Mouse (Mus musculus): ENCODE measurements around the gene Nt5dc3. TPM values are rescaled to one million over a fixed set of nuclear protein-coding genes. Genes with fewer than 3 reads are reported as not detected.

The Nt5dc3 gene
- polyA plus RNA-seq, 1 experiment: 49.3 TPM

DNA sequence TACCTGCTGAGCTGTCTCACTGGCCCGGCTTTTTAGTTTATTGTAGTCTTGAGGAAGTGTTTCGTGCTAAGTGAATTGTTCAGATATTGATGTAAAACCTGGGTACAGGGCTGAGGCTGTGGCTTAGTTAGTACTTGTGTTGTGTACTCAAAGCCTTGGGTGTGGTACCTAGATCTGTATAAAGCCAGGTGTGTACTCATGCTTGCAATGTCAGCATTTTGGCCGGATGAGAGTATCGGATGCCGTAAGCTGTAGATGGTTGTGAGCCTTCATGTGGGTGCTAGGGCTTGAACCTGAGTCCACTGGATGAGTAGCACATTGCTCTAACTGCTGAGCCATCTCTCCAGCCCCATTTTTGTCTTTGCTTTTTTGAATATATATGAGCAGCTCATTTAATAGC is 7.3 kb downstream of the Nt5dc3 start:
- Histone ChIP-seq H3K4me3 (ENCODE audit: insufficient read depth, low read length) (no peak overlapping the region), H3K4me1 (ENCODE audit: control insufficient read depth, insufficient read depth, low read length) (peaks cover 7% of the 10 kb centered on the region), H3K27ac (ENCODE audit: insufficient read depth, low read length) (no peak overlapping the region)
- TF ChIP-seq CTCF (IDR thresholded peaks at IDR 0.05; ENCODE audit: extremely low read depth, insufficient read depth, low read length): no peak
- no peak for TF ChIP-seq POLR2A (IDR thresholded peaks at IDR 0.05; ENCODE audit: extremely low read depth, insufficient read depth, low read length)

DNA sequence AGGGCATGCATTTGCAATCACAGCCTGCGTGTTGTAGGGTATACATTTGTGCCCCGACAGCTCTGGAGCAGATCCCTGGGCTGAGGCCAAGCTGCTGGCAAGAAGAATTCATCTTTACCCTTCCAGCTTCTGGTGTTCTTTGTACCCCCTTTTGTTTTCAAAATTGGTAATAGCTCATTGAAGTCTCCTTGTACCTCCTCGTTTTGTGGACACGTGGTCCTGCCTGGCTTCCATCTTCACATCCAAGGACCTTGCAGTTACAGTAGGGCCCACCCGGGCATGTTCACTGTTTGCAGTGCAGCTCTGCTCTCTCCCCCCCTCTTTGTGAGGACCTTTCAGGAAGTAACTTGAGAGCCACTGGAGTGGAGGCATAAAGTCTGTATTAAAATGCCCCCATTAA is 9.4 kb downstream of the Nt5dc3 start:
- H3K4me1 ChIP-seq (ENCODE audit: control insufficient read depth, insufficient read depth, low read length): peaks cover 7% of the 10 kb centered on the region
- H3K4me3 ChIP-seq (ENCODE audit: insufficient read depth, low read length): no peak overlapping the region
- H3K27ac ChIP-seq (ENCODE audit: insufficient read depth, low read length): peak overlapping the region; percentile 18; the same call in 1 of the 2 replicates
- no peak for TF ChIP-seq CTCF (IDR thresholded peaks at IDR 0.05; ENCODE audit: extremely low read depth, insufficient read depth, low read length)
- TF ChIP-seq POLR2A (IDR thresholded peaks at IDR 0.05; ENCODE audit: extremely low read depth, insufficient read depth, low read length): no peak

DNA sequence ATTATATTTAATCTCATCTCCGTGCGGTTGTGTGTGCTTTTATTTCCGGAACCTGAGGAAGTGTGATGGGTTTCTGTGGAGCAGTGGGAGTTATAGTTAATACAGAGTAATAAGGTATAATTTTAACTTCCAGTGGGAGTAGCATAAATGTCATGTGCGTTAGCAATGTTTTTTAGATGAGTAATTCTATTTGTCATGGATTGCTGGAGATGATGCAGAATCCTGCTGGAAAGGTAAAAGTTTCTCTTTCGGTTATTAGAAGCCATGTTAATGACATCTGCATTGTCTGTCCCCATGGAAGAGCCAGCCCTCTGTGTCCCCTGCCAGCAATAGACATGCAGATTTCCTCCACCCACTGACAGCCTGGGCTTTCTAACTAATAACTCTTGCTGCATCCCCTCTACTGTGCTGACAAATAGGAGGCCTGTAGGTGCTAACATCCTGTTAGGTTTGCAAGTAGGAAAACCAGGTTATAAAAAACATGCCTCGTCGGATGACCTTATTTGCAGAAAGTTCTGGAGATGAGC is 10.4 kb downstream of the Nt5dc3 start:
- TF ChIP-seq POLR2A (IDR thresholded peaks at IDR 0.05; ENCODE audit: extremely low read depth, insufficient read depth, low read length) (no peak), CTCF (IDR thresholded peaks at IDR 0.05; ENCODE audit: extremely low read depth, insufficient read depth, low read length) (no peak)

DNA sequence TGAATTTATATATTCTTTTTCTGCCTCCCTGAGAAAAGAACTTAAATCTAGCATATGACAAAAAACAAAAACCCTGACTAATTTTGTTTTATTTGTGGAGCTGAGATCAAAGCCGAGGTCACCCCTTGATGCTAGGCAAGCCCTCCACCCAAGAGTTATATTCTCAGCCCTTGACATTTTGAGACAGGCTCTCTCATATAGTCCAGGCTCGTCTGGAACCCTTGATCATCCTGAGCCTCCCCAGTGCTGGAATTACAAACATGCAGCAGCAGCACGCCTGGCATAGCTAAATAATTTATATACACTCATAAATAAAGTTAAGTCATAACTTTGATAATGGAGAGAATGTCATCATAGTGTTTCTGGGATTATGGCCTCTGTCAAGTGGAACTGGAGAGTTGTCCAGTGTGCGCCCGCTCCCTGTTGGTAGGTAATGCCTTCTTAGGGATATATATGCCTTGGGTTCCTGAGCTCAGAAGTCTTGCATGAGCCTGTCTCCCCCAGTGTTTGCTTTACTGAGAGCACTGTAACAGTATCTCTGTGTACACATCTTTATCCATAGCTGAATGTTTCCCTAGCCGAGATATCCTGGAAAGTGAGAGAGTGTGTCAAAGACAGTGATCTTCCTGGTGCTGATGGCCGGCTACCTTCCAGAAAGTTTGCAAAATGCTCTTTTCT is 12.8 kb downstream of the Nt5dc3 start:
- H3K27ac ChIP-seq (ENCODE audit: insufficient read depth, low read length): no peak overlapping the region
- no peak overlapping the region for H3K4me3 ChIP-seq (ENCODE audit: insufficient read depth, low read length)
- TF ChIP-seq POLR2A (IDR thresholded peaks at IDR 0.05; ENCODE audit: extremely low read depth, insufficient read depth, low read length): no peak
- TF ChIP-seq CTCF (IDR thresholded peaks at IDR 0.05; ENCODE audit: extremely low read depth, insufficient read depth, low read length): no peak
- peaks cover 15% of the 10 kb centered on the region for H3K4me1 ChIP-seq (ENCODE audit: control insufficient read depth, insufficient read depth, low read length)

More for the DNA sequence above, 10.4 kb downstream of the Nt5dc3 start:
- no peak overlapping the region for H3K4me3 ChIP-seq (ENCODE audit: insufficient read depth, low read length)
- H3K27ac ChIP-seq (ENCODE audit: insufficient read depth, low read length): no peak overlapping the region
- peaks cover 8% of the 10 kb centered on the region for H3K4me1 ChIP-seq (ENCODE audit: control insufficient read depth, insufficient read depth, low read length)

DNA sequence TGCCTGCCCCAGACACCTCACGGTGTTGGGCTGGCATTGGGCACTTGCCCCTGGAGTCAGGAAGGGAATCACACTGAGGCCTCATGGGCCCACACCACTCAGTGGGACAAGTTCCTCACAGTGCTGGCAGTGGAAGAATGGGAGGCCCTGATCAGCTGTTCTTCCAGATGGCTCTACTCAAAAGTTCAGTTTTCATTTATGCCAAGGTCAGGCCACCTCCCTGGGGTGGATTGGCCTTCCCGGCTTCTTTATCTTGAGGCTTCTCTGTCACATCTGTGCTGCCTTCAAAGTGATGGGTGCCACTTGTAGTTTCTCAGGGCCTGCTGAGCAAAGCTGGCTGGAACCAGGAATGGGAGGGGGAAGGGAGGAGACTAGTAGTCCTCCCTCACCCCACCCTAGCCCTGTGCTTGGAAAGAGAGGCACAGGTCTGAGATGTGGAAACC is 14.7 kb downstream of the Nt5dc3 start:
- no peak for TF ChIP-seq POLR2A (IDR thresholded peaks at IDR 0.05; ENCODE audit: extremely low read depth, insufficient read depth, low read length)
- TF ChIP-seq CTCF (IDR thresholded peaks at IDR 0.05; ENCODE audit: extremely low read depth, insufficient read depth, low read length): no peak
- Histone ChIP-seq H3K27ac (ENCODE audit: insufficient read depth, low read length) (no peak overlapping the region), H3K4me3 (ENCODE audit: insufficient read depth, low read length) (no peak overlapping the region), H3K4me1 (ENCODE audit: control insufficient read depth, insufficient read depth, low read length) (peaks cover 8% of the 10 kb centered on the region)

DNA sequence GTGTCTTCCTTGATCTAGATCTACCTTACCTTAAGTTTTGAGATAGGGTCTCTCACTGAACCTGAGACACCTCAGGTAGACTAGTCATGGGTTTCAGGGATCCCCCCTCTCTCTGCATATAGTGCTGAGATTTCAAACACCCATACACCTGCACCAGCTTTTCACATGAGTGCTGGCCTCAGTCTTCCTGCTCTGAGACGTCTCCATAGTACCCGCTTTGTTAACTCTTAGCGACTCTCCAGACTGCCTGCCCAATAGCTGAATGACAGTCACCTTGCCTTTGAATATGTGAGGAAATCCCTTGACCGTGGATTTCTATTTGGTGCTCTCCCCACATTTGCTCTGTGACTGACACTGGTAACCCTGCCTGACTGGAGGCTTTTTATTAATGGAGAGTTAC is 15.4 kb downstream of the Nt5dc3 start:
- H3K4me3 ChIP-seq (ENCODE audit: insufficient read depth, low read length): no peak overlapping the region
- peaks cover 8% of the 10 kb centered on the region for H3K4me1 ChIP-seq (ENCODE audit: control insufficient read depth, insufficient read depth, low read length)
- 0 out of 2 replicates have a peak overlapping the region, but pooled peaks have one; percentile 9 for H3K27ac ChIP-seq (ENCODE audit: insufficient read depth, low read length)
- TF ChIP-seq POLR2A (IDR thresholded peaks at IDR 0.05; ENCODE audit: extremely low read depth, insufficient read depth, low read length): no peak

DNA sequence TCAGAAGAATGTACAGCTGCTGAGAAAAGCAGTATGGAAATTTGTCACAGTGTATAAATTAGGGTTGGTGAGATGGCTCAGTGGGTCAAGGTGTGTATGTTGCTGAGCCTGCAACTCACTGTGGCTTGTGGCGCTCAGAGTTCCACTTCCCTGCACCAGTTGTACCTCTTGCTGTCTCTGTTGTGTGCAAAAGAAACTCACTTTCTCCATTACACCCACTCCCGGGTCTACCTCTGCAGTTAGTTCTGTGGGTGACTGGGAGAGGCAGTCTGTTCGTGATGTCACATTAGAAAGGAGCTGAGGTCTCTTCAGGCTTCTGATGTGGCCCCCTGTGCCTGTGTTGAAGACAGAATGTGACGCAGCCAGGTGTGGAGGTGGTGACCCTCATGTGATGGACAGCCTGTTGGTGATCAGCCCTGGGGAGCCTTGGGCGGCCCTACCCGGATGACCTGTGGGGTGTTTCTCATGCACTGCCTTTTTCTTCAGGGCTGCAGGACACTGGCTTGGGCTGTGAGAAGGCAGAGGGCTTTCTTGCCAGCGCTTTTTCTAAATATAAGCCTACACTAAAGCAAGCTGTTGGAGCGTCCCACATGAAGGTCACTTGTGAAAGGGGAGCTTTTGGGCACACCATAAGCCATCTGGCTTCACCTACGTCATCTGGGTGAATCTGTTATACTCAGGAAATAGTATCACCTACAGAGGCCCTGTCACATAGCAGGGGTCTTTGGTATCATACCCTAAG is 16.2 kb downstream of the Nt5dc3 start:
- Histone ChIP-seq H3K4me3 (ENCODE audit: insufficient read depth, low read length) (no peak overlapping the region), H3K4me1 (ENCODE audit: control insufficient read depth, insufficient read depth, low read length) (peaks cover 8% of the 10 kb centered on the region), H3K27ac (ENCODE audit: insufficient read depth, low read length) (0 out of 2 replicates have a peak overlapping the region, but pooled peaks have one; percentile 33)
- no peak for TF ChIP-seq CTCF (IDR thresholded peaks at IDR 0.05; ENCODE audit: extremely low read depth, insufficient read depth, low read length)
- TF ChIP-seq POLR2A (IDR thresholded peaks at IDR 0.05; ENCODE audit: extremely low read depth, insufficient read depth, low read length): no peak

DNA sequence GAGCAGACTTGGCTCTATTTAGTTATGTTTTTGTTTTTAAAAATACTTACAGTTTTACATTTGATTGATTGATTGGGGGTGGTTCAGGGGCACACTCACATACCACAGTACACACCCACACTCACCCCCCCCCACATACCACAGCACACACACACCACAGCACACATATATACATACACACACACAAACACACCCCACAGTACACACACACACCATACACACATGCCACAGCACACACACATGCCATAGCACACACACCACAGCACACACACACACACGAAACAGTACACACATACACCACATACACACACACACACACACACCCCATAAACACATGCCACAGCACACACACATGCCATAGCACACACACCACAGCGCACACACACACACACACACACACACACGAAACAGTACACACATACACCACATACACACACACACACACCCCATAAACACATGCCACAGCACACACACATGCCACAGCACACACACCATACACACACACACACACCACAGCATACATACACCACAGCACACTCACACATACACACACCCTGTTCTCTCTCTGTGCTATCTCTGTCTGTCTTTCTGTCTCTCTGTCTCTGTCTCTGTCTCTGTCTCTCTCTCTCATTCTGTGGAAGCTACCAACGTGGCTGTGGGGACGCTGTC is 17.4 kb downstream of the Nt5dc3 start:
- H3K4me3 ChIP-seq (ENCODE audit: insufficient read depth, low read length): no peak overlapping the region
- TF ChIP-seq CTCF (IDR thresholded peaks at IDR 0.05; ENCODE audit: extremely low read depth, insufficient read depth, low read length) (no peak), POLR2A (IDR thresholded peaks at IDR 0.05; ENCODE audit: extremely low read depth, insufficient read depth, low read length) (no peak)
- H3K4me1 ChIP-seq (ENCODE audit: control insufficient read depth, insufficient read depth, low read length): peaks cover 8% of the 10 kb centered on the region
- H3K27ac ChIP-seq (ENCODE audit: insufficient read depth, low read length): no peak overlapping the region

DNA sequence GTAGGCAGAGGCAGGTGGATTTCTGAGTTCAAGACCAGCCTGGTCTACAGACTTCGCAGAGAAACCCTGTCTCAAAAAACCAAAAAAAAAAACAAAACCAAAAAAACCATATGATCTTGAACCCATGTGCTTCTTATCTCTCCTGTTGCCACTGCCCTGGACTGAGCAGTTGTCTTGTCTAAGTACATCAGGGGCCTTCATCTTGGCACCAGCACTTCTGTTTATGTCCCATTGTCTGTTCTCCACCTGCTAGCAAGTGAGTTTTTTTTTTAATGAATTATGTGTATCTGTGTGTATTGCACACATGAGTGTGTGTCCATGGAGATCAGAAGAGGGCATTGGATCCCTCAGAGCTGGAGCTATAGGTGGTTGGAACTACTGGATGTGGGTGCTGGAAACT is 28.6 kb downstream of the Nt5dc3 start:
- Histone ChIP-seq H3K27ac (ENCODE audit: insufficient read depth, low read length) (no peak overlapping the region), H3K4me3 (ENCODE audit: insufficient read depth, low read length) (no peak overlapping the region), H3K4me1 (ENCODE audit: control insufficient read depth, insufficient read depth, low read length) (peaks cover 6% of the 10 kb centered on the region)
- no peak for TF ChIP-seq POLR2A (IDR thresholded peaks at IDR 0.05; ENCODE audit: extremely low read depth, insufficient read depth, low read length)
- TF ChIP-seq CTCF (IDR thresholded peaks at IDR 0.05; ENCODE audit: extremely low read depth, insufficient read depth, low read length): no peak
